Mouse (Mus musculus) intestine, postnatal 0 days (tissue): ENCODE measurements around the gene Slc9a5. TPM values are rescaled to one million over a fixed set of nuclear protein-coding genes. Genes with fewer than 3 reads are reported as not detected.

ENCODE experiments used
- ATAC-seq: fragments of 200-750 bp; cut with Nextera tagmentation; 2 replicates; pipeline ENCODE4 v1.8.0; 2017; ENCODE audit warnings: mild to moderate bottlenecking, moderate TSS enrichment, moderate library complexity
- H3K27ac ChIP-seq: fragments of 300-500 bp; sonication (generic); 2 replicates; pipeline ENCODE4 v1.5.1; 2014; ENCODE audit warnings: mild to moderate bottlenecking, low read depth, low read length, moderate library complexity
- H3K27me3 ChIP-seq: fragments of 300-500 bp; sonication (generic); replicated peaks from 2 replicates; pipeline ENCODE4 v1.6.1; 2014; ENCODE audit warnings: low read length, mixed read lengths; ENCODE audit not compliant: control insufficient read depth, insufficient read depth
- H3K36me3 ChIP-seq: fragments of 300-500 bp; sonication (generic); 2 replicates; pipeline ENCODE4 v1.6.1; 2014; ENCODE audit warnings: mild to moderate bottlenecking, moderate library complexity; ENCODE audit not compliant: control insufficient read depth, insufficient read depth
- H3K4me1 ChIP-seq: fragments of 300-500 bp; sonication (generic); replicated peaks from 2 replicates; pipeline ENCODE4 v1.6.1; 2014; ENCODE audit warnings: antibody characterized with exemption, low read length, mixed read lengths; ENCODE audit not compliant: control insufficient read depth, insufficient read depth
- H3K4me2 ChIP-seq: fragments of 300-500 bp; sonication (generic); replicated peaks from 2 replicates; pipeline ENCODE4 v1.6.1; 2014; ENCODE audit warnings: low read depth, mild to moderate bottlenecking, moderate library complexity
- H3K4me3 ChIP-seq: fragments of 300-500 bp; sonication (generic); 2 replicates; pipeline ENCODE4 v1.5.1; 2014; ENCODE audit warnings: low read depth, low read length
- H3K9ac ChIP-seq: fragments of 300-500 bp; sonication (generic); 2 replicates; pipeline ENCODE4 v1.6.1; 2014; ENCODE audit warnings: mild to moderate bottlenecking, low read depth, low read length
- H3K9me3 ChIP-seq: fragments of 300-500 bp; sonication (generic); 2 replicates; pipeline ENCODE4 v1.6.1; 2016; ENCODE audit warnings: mixed run types; ENCODE audit not compliant: control insufficient read depth
- CTCF ChIP-seq: sonication (generic); IDR thresholded peaks from 2 replicates; pipeline ENCODE4 v1.5.1; 2016; ENCODE audit warnings: low read depth, mild to moderate bottlenecking, control low read depth, antibody characterized with exemption, moderate library complexity
- WGBS: fragments of 180-500 bp; shearing (Covaris S2); extraction: QIAGEN DNeasy Blood & Tissue Kit; methylation state at CpG from one replicate; pipeline ENCODE4 v1.1.7; 2014; 5-methylcytosine and 5-hydroxymethylcytosine counted together
- polyA plus RNA-seq: library from polyadenylated mRNA; unstranded; fragments of >200 nt; fragmentation: Nextera tagmentation; extraction: Ambion mirVana; gene quantifications from 2 replicates; pipeline ENCODE4 v1.2.1, GENCODE M21; 2015

The Slc9a5 gene
- polyA plus RNA-seq = 0.31 and 0.40 TPM in 2 replicates

DNA sequence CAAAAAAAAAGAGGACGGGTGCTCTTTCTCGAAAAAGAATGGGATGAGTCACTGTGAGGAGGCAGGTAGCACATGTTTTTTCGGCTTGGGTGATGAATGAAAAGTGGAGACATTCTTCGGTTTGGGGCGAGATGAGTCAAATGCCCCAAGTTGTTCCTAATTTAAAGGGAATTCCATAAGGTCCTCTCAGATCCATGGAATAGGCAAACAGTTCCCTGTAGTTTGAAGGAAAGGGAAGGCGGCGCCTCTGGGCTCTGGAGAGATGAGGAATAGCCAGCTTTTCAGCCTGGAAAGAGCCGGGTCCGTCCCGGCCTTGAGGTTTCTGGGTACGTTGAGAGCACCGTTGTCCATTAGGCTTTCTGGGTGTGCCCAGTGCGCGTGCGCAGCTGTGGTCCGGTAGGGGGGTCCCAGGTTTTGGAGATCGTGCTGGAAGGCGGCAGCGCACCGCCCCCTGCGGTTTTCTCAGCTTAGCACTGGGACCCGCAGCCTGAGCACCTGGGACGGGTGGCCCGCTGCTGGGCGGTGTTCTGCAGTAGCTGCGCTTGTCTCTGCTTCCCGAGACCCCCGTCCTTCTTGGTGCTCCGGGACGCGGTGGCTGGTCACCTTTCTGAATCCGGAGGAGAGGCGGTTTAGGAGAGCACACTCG is at the start of gene Slc9a5:
Slc9a5 (plus strand) TSS at position 394 of the 646 bp plus-strand sequence.
- under 1% methylated on average over 34 of the region's 34 CpGs for WGBS
- peak; percentile 44 for TF ChIP-seq CTCF
- ATAC-seq = no peak
- Histone ChIP-seq H3K27ac (peak within 1 kb of the TSS; percentile 77), H3K4me3 (peak within 1 kb of the TSS; percentile 74), H3K9ac (peak within 1 kb of the TSS; percentile 64), H3K4me1 (peaks cover 17% of the 10 kb centered on the region), H3K36me3 (no peaks in the 10 kb centered on the region), H3K9me3 (no peaks in the 10 kb centered on the region), H3K4me2 (peak within 1 kb of the TSS; percentile 95), H3K27me3 (peaks cover 14% of the 10 kb centered on the region; the same call in 1 of the 2 replicates)

DNA sequence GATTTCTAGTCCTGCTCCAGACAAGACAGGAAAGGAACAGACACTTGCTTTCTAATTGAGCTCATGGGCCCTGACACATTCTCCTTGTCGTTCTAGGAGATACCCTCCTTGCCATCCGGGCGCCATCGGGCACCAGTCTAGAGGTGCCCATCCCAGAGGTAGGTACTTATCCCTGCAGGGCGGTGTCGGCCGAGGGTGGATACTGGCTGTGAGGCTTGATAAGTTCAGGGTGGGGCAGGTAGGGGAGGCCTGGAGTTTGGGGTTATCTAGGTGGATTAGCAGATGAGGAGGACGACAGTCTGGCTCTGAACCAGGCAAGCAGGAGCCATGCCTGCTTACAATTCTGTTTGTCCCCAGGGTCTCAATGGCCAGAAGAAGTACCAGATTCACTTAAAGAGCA is 48.7 kb upstream of the Slc9a5 start:
- Histone ChIP-seq H3K4me2 (no peak overlapping the region), H3K9ac (no peak overlapping the region), H3K4me3 (no peak overlapping the region), H3K9me3 (no peaks in the 10 kb centered on the region), H3K27ac (no peak overlapping the region), H3K27me3 (no peaks in the 10 kb centered on the region), H3K4me1 (peaks cover 2% of the 10 kb centered on the region), H3K36me3 (peaks cover 36% of the 10 kb centered on the region)
- ATAC-seq = no peak
- 73% methylated on average over 8 of the region's 8 CpGs for WGBS
- no peak for TF ChIP-seq CTCF

DNA sequence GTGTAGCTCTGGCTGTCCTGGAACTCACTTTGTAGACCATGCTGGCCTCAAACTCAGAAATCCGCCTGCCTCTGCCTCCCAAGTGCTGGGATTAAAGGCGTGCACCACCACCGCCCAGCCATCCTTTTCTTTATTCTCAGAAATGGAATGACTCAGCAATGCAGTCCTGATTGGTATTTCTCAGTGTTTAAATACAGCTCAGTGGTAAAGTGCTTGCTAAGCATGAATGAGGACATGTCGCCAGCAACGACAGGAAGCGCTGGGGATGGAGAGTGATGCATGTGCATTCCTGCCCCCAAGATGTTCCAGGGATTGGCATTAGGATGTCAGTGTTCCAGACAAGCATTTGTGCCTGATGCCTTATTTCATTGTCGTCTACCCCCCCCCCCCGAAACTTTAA is 45.2 kb upstream of the Slc9a5 start:
- Histone ChIP-seq H3K36me3 (peaks cover 51% of the 10 kb centered on the region), H3K4me1 (peaks cover 6% of the 10 kb centered on the region; the same call in 1 of the 2 replicates), H3K4me3 (no peak overlapping the region), H3K27me3 (no peaks in the 10 kb centered on the region), H3K9ac (no peak overlapping the region), H3K9me3 (no peaks in the 10 kb centered on the region), H3K4me2 (no peak overlapping the region), H3K27ac (no peak overlapping the region)
- ATAC-seq = no peak
- WGBS = 68% methylated on average over 8 of the region's 8 CpGs
- TF ChIP-seq CTCF = no peak

DNA sequence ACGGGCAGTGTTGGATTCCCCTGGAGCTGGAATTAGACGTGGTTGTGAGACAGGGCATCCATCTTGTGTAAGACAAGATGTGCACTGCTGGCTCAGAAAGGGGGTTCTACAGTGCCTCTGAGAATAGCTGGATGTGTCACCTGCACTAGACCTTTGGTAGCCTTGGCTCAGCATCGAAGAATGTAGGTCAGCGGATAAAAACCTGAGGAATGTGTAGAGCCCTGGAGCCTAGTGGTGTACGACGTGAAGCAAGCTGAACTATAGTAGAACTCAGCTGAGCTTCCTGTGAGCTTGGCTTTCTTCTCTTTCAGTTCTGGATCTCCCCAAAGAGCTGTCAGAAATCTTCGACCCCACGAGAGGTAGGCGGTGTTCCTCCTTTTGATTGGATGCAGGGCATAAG is 44.8 kb upstream of the Slc9a5 start:
- peaks cover 56% of the 10 kb centered on the region for H3K36me3 ChIP-seq
- H3K27me3 ChIP-seq = no peaks in the 10 kb centered on the region
- no peaks in the 10 kb centered on the region for H3K9me3 ChIP-seq
- no peak for TF ChIP-seq CTCF
- no peak overlapping the region for H3K4me3 ChIP-seq
- 73% methylated on average over 9 of the region's 9 CpGs for WGBS
- H3K9ac ChIP-seq = no peak overlapping the region
- H3K4me1 ChIP-seq = peaks cover 4% of the 10 kb centered on the region; the same call in 1 of the 2 replicates
- no peak overlapping the region for H3K4me2 ChIP-seq
- peak overlapping the region; percentile 41; the same call in 1 of the 2 replicates for H3K27ac ChIP-seq
- no peak for ATAC-seq

DNA sequence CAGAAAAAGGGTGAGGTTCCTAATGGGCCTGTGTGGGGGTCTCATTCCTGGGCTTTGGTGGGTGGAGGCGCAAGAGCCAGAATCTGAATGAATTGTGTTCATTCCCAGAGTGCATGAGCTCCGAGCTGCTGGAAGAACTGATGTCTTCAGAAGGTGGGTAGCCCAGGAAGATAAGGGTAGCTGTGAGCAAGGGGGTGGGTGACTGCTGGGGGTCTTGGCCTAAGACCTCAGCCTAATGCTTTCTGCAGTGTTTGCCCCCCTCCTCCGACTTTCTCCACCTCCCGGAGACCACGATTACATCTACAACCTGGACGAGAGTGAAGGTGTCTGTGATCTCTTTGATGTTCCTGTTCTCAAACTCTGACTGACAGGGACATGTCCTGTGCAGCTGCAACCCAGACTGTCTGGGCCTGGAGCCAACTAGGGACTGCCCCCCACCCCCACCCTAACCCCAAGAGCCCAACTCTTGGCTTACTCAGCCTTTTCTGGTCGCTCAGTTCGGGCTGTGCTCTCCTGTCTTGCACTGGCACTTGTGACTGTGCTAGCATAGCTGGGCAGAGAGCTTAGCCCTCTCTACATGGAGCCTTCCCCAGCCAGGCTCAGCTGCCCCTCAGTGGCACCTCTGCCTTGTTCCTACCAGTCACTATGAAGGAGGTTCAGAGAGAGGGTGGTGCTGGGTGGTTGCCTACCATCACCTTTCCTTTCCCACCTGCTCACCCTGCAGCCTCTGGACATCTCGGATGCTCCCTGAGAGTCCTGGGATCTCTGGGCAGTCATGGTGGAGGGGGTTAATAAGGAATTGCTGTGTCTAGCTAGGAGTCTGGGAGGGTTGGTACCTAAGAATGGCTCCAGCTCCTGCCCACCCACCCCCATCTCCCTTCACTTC is 44.1 kb upstream of the Slc9a5 start:
- TF ChIP-seq CTCF = no peak
- Histone ChIP-seq H3K4me1 (peaks cover 4% of the 10 kb centered on the region; the same call in 1 of the 2 replicates), H3K4me2 (no peak overlapping the region; the same call in 1 of the 2 replicates), H3K4me3 (no peak overlapping the region), H3K36me3 (peaks cover 62% of the 10 kb centered on the region), H3K27ac (peak overlapping the region; percentile 68), H3K27me3 (no peaks in the 10 kb centered on the region), H3K9ac (0 out of 2 replicates have a peak overlapping the region, but pooled peaks have one; percentile 65), H3K9me3 (no peaks in the 10 kb centered on the region)
- ATAC-seq = no peak
- WGBS = 53% methylated on average over 9 of the region's 9 CpGs
